Mouse (Mus musculus) bone marrow macrophage, adult 2 months (primary cell): ENCODE data around the gene Dab1. TPM values are rescaled to one million over a fixed set of nuclear protein-coding genes. Genes with fewer than 3 reads are reported as not detected.

Experiments
- H3K27ac ChIP-seq: 2 replicates; pipeline ENCODE4 v1.5.1; 2012; ENCODE audit warnings: low read depth, low read length; ENCODE audit not compliant: insufficient read depth
- H3K4me1 ChIP-seq: 2 replicates; pipeline ENCODE4 v1.6.1; 2012; ENCODE audit warnings: low read length; ENCODE audit not compliant: control insufficient read depth, insufficient read depth
- H3K4me3 ChIP-seq: 2 replicates; pipeline ENCODE4 v1.5.1; 2012; ENCODE audit warnings: mild to moderate bottlenecking, low read length, moderate library complexity; ENCODE audit not compliant: insufficient read depth
- CTCF ChIP-seq: IDR thresholded peaks from 2 replicates; pipeline ENCODE4 v1.5.1; 2012; ENCODE audit warnings: low read depth, mild to moderate bottlenecking, low read length, moderate library complexity
- POLR2A ChIP-seq: IDR thresholded peaks from 2 replicates; pipeline ENCODE4 v1.6.1; 2012; ENCODE audit warnings: mild to moderate bottlenecking, low read depth, low read length, borderline replicate concordance
- polyA plus RNA-seq: library from polyadenylated mRNA; stranded (reverse); fragments of >200 nt; gene quantifications from 2 replicates; pipeline ENCODE4 v1.2.4, GENCODE M21; 2012; ENCODE audit not compliant: missing spikeins, insufficient read depth, insufficient read length

The Dab1 gene
- polyA plus RNA-seq, 1 experiment, result not detected

DNA sequence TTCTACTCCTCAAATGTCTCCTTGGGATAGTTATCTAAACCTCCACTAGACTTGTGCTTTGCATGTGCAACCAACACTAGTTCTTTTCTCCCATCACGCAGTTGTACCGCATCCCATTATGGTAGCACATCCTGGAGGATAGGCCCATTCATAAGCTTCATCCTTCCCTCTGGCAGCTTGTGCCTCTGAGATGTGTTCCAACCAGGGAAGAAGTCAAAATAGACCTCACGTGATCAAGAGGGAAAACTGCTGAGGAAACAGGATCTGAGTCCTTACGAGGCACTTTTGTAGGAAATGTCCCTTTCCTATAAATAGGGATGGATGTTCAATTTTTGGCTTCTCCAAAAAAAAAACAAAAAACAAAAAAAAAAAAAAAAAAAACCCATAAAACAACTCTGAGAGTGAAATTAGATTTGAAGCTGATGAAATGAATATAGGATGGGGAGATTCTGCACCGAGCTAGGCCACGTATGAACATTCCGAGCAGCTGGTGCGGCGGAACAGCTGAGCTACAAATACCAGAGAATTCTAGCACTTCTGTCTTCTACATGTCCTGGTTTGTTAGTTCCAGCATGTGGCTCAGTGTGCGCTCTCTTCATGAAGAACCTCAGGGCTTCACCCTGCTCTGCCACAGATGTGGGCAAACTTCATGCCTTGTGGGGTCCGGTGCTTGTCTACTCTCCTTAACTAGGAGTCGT is 802.0 kb downstream of the Dab1 start:
- no peak overlapping the region for H3K27ac ChIP-seq
- H3K4me3 ChIP-seq, result no peak overlapping the region
- H3K4me1 ChIP-seq, result no peaks in the 10 kb centered on the region
- TF ChIP-seq CTCF (no peak), POLR2A (no peak)

DNA sequence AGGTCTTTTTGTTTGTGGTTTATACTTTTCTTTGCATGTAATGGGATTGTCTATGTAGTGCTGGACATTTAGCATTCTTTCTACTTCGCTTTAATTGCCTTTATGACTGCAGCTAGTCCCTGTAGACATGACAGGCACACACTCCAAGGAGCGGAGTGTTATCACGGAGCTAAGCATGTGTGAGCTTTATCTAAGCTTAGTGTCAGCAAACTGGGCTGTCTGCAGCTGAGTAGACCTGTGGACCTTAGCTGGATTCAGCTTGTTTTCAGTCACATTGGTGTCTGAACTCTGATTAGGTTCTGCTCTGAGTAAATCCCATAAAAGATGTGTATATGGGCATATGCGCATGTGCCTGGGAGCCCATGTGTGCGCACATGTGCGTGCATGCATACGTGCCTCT is 810.0 kb downstream of the Dab1 start:
- H3K4me1 ChIP-seq, result no peaks in the 10 kb centered on the region
- H3K27ac ChIP-seq, result no peak overlapping the region
- no peak for TF ChIP-seq CTCF
- no peak for TF ChIP-seq POLR2A
- H3K4me3 ChIP-seq, result no peak overlapping the region

DNA sequence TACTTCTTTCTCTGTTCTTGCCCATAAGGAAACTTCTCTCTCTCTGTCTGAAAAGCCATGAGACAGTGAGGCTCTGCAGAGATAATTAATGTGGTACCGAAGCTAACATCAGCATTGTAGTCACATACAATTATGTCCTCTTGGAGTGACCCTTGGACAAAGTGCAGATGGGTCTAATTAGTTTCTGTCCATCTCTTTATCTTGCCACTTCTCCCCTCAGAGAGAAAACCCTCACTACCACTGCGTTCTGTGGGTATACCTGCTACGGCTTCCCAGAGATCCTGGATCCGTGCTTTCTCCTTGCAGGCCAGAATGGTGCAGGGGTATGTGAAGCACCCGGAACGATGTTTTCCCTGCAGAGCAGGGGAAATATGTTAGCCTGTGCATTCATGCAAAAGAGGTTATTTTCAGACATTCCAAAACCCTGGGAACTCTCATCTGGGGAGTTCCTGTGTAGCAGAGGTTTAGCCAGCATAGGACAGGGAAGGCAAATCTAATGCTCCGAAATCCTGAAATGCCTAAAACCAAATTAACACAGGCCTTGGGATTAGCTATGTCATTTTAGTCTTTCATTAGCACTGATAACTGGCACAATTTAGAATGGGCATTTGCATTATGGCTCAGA is 812.2 kb downstream of the Dab1 start:
- Histone ChIP-seq H3K4me1 (no peaks in the 10 kb centered on the region), H3K4me3 (no peak overlapping the region), H3K27ac (no peak overlapping the region)
- TF ChIP-seq POLR2A (no peak), CTCF (no peak)

DNA sequence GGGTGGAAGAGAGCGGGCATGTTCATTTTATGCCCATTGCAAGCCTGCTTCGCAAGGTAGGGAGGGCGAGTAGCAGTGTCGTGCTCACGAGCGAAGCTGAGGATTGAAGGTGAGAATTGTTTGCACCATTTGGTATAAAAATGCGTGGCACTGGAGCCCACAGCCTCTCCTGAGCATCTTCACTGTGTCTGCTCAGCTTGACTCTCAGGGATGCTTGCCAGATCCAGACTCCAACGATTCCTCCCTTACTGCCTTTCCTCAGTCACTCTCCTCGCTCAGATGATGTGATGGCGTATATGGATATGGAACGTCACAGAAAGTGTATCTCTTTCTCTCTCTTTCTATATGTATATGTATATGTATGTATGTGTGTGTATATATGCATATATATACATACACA is 813.0 kb downstream of the Dab1 start:
- no peaks in the 10 kb centered on the region for H3K4me1 ChIP-seq
- H3K27ac ChIP-seq, result no peak overlapping the region
- no peak for TF ChIP-seq POLR2A
- no peak for TF ChIP-seq CTCF
- H3K4me3 ChIP-seq, result no peak overlapping the region

DNA sequence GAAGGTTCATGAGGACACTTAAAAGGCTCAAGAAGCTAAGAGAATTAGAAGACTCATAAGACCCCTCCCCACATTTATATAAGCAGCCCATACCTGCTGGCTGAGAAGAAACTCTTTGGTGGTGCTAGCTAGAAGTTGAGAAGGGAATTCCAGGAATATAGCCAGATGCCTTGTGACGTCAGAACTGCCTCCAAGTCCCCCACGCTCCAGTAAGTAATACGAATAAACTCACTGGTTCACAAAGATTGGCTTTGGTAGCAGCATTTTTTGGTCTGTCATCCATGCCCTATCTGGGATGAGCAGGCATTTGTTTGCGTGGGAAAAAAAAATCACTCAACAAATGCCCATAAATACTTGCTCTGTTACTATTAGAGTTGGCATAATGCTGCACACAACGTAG is 816.6 kb downstream of the Dab1 start:
- H3K4me3 ChIP-seq, result no peak overlapping the region
- H3K27ac ChIP-seq, result no peak overlapping the region
- no peaks in the 10 kb centered on the region for H3K4me1 ChIP-seq
- no peak for TF ChIP-seq POLR2A
- no peak for TF ChIP-seq CTCF

DNA sequence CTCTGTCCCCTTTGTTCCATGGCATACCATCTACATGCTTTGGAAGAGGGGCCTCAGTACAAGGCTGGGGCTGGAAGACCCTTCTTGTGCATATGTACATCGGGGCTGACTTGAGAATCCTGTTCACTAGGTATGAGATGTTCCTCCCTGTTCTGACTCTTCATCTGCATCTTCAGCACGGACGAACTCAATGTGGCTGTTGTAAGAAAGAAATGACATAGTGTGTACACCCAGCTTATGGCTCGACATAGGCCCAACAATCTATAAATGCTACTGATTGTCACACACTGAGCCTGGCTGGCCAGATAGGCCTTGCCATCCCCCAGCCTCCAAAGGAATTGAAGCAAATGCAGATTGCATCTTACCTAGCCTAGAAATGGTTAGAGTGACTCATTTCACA is 817.3 kb downstream of the Dab1 start:
- TF ChIP-seq CTCF (no peak), POLR2A (no peak)
- no peak overlapping the region for H3K27ac ChIP-seq
- H3K4me3 ChIP-seq, result no peak overlapping the region
- no peaks in the 10 kb centered on the region for H3K4me1 ChIP-seq

DNA sequence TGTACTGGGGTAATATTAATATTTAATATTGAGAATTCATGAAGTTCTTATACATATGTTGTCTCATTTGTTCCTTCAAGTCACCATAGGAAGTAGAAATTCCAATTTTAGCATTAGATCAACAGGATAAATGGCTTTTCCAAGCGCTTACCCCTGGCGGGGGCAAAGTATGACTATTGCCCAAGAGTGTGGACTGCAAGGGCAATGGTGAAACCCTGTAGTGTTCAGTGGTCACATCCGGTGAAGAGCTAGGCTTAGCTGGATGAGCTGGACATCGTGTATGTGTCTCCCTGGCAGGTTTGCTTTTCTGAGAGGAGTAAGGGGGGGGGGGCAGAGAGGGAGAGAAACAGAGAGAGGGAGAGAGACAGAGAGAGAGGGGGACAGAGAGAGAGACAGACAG is 819.6 kb downstream of the Dab1 start:
- Histone ChIP-seq H3K4me3 (no peak overlapping the region), H3K27ac (no peak overlapping the region), H3K4me1 (no peaks in the 10 kb centered on the region)
- TF ChIP-seq POLR2A, result no peak
- TF ChIP-seq CTCF, result no peak

DNA sequence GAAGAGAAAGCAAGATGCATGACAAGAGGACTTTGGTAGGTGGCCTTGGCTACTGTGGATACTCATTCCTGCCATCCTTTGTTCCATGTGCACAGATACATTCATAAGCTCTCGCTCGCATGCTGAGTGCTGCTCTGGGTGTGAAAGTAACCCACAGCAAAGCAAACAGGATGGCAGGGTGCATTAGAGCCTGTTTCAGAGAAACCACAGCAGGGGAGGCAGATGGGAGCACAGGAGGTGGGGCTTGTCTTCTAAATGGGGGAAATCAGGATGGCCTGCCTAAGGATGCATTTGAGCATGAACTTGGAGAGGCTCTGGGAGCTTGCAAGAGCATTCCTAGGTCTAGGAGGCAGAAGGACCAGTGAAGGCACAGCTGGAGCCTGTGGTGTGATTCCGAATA is 820.5 kb downstream of the Dab1 start:
- H3K27ac ChIP-seq, result no peak overlapping the region
- TF ChIP-seq CTCF, result no peak
- TF ChIP-seq POLR2A, result no peak
- no peak overlapping the region for H3K4me3 ChIP-seq
- H3K4me1 ChIP-seq, result no peaks in the 10 kb centered on the region

DNA sequence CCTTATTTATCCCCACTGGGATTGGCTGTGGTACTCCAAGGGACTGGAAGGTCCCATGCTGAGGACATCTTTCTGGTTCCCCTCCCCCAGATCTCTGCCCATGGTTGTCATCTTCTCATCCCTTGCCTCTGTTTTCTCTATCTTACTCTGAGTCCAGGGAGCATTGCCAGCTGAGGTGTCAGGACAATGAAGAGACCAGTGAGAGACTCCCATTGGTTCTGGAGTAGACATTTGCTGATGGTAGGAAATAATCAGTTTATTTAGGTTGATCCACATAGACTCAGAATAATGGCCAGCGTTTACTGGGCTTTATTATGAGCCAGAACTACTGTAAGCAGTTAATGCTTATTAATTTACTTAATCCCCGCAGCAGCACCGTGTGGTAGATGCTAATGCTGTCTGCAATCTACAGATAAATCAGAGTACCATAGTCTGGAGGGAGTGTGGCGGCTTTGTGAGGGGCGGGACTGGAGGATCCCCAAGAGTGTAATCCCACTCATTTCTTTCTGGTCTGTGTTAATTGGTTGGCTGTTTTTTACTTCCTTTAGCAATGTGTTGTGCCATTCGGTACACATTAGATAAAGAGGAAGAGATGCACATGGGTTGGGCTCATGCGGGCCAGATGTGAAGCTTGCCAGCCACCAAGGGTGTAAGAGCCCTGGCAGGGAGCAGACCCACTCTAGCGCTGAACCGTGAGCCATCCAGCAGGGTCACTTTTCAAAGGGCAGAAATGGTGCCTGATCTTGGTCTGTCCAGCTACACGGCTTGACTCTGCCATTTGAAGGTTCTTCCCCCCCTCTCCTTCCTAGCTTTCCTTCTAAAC is 824.0 kb downstream of the Dab1 start:
- TF ChIP-seq POLR2A (no peak), CTCF (no peak)
- Histone ChIP-seq H3K4me3 (no peak overlapping the region), H3K27ac (no peak overlapping the region), H3K4me1 (no peaks in the 10 kb centered on the region)

DNA sequence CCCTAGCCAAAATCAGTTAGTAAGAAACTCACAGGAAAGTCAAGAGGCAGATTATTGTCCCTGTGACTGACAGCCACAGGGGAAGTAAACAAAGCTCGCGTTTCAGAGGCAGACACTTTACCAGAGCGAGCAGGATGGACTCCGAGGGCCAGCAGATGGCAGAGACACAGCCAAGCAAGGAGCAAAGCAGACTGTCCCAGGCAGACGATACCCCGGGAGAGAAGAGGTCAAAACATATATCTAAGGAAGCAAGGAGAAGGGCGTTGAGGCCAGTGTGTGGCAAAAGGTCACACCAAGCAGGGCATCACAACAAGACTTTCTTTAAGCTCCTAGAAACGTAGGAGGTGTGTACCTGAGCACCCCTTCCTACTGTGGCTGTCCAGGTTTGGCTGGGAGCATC is 824.6 kb downstream of the Dab1 start:
- H3K4me1 ChIP-seq, result no peaks in the 10 kb centered on the region
- TF ChIP-seq POLR2A (no peak), CTCF (no peak)

More for the DNA sequence above, 824.6 kb downstream of the Dab1 start:
- H3K4me3 ChIP-seq, result no peak overlapping the region
- H3K27ac ChIP-seq, result no peak overlapping the region
